Mouse (Mus musculus) small intestine, adult 2 months (tissue): ENCODE measurements around the gene Casq2.

Source experiments
- CTCF ChIP-seq: fragments of 200-500 bp; IDR thresholded peaks from 2 replicates; pipeline ENCODE4 v1.5.1; 2012; ENCODE audit warnings: low read depth, mild to moderate bottlenecking, control low read depth, inconsistent platforms, low read length, moderate library complexity, mixed read lengths; ENCODE audit not compliant: insufficient replicate concordance, insufficient read length; ENCODE audit errors: extremely low read depth
- POLR2A ChIP-seq: fragments of 200-500 bp; IDR thresholded peaks from 2 replicates; pipeline ENCODE4 v1.6.1; 2012; ENCODE audit warnings: low read depth, mild to moderate bottlenecking, control low read depth, inconsistent platforms, low read length, moderate library complexity

DNA sequence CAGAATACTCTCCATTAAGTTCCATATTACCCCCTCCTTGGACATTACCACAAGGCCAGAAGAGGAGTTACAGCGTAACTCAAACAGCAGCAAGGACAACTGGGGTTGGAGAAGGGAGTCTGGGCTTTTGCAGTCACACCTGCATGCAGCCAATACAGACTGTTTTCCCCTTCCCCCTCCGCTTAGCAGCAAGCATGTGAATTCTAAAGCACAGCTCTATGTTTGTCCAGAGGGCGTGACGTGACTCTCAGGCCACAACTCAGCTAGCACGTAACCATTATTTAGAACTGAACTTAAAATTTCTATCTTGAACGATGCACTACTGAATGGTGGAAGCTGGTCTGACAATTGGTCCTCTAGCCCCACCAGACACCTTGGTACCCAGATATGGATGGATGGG, 54.4 kb downstream of the Casq2 start:
- TF ChIP-seq CTCF (no peak), POLR2A (no peak)
